Mouse (Mus musculus): ENCODE measurements around the gene Rtn1. TPM values are rescaled to one million over a fixed set of nuclear protein-coding genes. Genes with fewer than 3 reads are reported as not detected.

Gene Rtn1
- polyA plus RNA-seq, 1 experiment = 4.1 TPM

GRCm38 (mm10) chr12:72292566-72292965, 116.3 kb downstream of the Rtn1 start:
- 62% methylated on average over 2 of the region's 2 CpGs for WGBS
- TF ChIP-seq CTCF (IDR thresholded peaks at IDR 0.05; ENCODE audit: extremely low read depth, insufficient read length, insufficient replicate concordance, low read depth, low read length) (no peak), POLR2A (IDR thresholded peaks at IDR 0.05; ENCODE audit: low read depth, low read length) (no peak)
- H3K27ac ChIP-seq (ENCODE audit: insufficient read depth, low read depth, low read length) = no peak overlapping the region

GRCm38 (mm10) chr12:72291266-72291665, 117.6 kb downstream of the Rtn1 start:
- H3K27ac ChIP-seq (ENCODE audit: insufficient read depth, low read depth, low read length) = no peak overlapping the region
- H3K36me3 ChIP-seq (ENCODE audit: control insufficient read depth, insufficient read depth, low read length) = no peaks in the 10 kb centered on the region
- H3K4me3 ChIP-seq (ENCODE audit: low read depth, low read length) = no peak overlapping the region
- no peaks in the 10 kb centered on the region for H3K4me1 ChIP-seq (ENCODE audit: control insufficient read depth, insufficient read depth, insufficient read length, low read length)
- H3K27me3 ChIP-seq (ENCODE audit: control insufficient read depth, insufficient read depth, low read length) = no peaks in the 10 kb centered on the region
- TF ChIP-seq POLR2A (IDR thresholded peaks at IDR 0.05; ENCODE audit: low read depth, low read length) (no peak), CTCF (IDR thresholded peaks at IDR 0.05; ENCODE audit: extremely low read depth, insufficient read length, insufficient replicate concordance, low read depth, low read length) (no peak)
- WGBS = 92% methylated on average over 4 of the region's 4 CpGs

More at GRCm38 (mm10) chr12:72292566-72292965, 116.3 kb downstream of the Rtn1 start:
- Histone ChIP-seq H3K4me3 (ENCODE audit: low read depth, low read length) (no peak overlapping the region), H3K4me1 (ENCODE audit: control insufficient read depth, insufficient read depth, insufficient read length, low read length) (no peaks in the 10 kb centered on the region), H3K36me3 (ENCODE audit: control insufficient read depth, insufficient read depth, low read length) (no peaks in the 10 kb centered on the region), H3K27me3 (ENCODE audit: control insufficient read depth, insufficient read depth, low read length) (no peaks in the 10 kb centered on the region)

GRCm38 (mm10) chr12:72288215-72288614, 120.6 kb downstream of the Rtn1 start:
- H3K36me3 ChIP-seq (ENCODE audit: control insufficient read depth, insufficient read depth, low read length) = no peaks in the 10 kb centered on the region
- 22% methylated on average over 3 of the region's 3 CpGs for WGBS
- H3K27ac ChIP-seq (ENCODE audit: insufficient read depth, low read depth, low read length) = no peak overlapping the region
- TF ChIP-seq CTCF (IDR thresholded peaks at IDR 0.05; ENCODE audit: extremely low read depth, insufficient read length, insufficient replicate concordance, low read depth, low read length) = no peak
- no peak for TF ChIP-seq POLR2A (IDR thresholded peaks at IDR 0.05; ENCODE audit: low read depth, low read length)
- no peaks in the 10 kb centered on the region for H3K4me1 ChIP-seq (ENCODE audit: control insufficient read depth, insufficient read depth, insufficient read length, low read length)
- H3K27me3 ChIP-seq (ENCODE audit: control insufficient read depth, insufficient read depth, low read length) = no peaks in the 10 kb centered on the region
- no peak overlapping the region for H3K4me3 ChIP-seq (ENCODE audit: low read depth, low read length)

GRCm38 (mm10) chr12:72287332-72288004, 121.4 kb downstream of the Rtn1 start:
- H3K36me3 ChIP-seq (ENCODE audit: control insufficient read depth, insufficient read depth, low read length) = no peaks in the 10 kb centered on the region
- no peak for TF ChIP-seq CTCF (IDR thresholded peaks at IDR 0.05; ENCODE audit: extremely low read depth, insufficient read length, insufficient replicate concordance, low read depth, low read length)
- TF ChIP-seq POLR2A (IDR thresholded peaks at IDR 0.05; ENCODE audit: low read depth, low read length) = no peak
- WGBS = 27% methylated on average over 4 of the region's 4 CpGs
- no peak overlapping the region for H3K4me3 ChIP-seq (ENCODE audit: low read depth, low read length)
- no peaks in the 10 kb centered on the region for H3K4me1 ChIP-seq (ENCODE audit: control insufficient read depth, insufficient read depth, insufficient read length, low read length)
- H3K27ac ChIP-seq (ENCODE audit: insufficient read depth, low read depth, low read length) = no peak overlapping the region
- H3K27me3 ChIP-seq (ENCODE audit: control insufficient read depth, insufficient read depth, low read length) = no peaks in the 10 kb centered on the region

GRCm38 (mm10) chr12:72285366-72286345, 123.2 kb downstream of the Rtn1 start:
- H3K4me3 ChIP-seq (ENCODE audit: low read depth, low read length) = no peak overlapping the region

GRCm38 (mm10) chr12:72284576-72284975, 124.3 kb downstream of the Rtn1 start:
- H3K27me3 ChIP-seq (ENCODE audit: control insufficient read depth, insufficient read depth, low read length) = no peaks in the 10 kb centered on the region
- no peak for TF ChIP-seq POLR2A (IDR thresholded peaks at IDR 0.05; ENCODE audit: low read depth, low read length)
- TF ChIP-seq CTCF (IDR thresholded peaks at IDR 0.05; ENCODE audit: extremely low read depth, insufficient read length, insufficient replicate concordance, low read depth, low read length) = no peak
- WGBS = 82% methylated on average over 7 of the region's 7 CpGs
- no peaks in the 10 kb centered on the region for H3K4me1 ChIP-seq (ENCODE audit: control insufficient read depth, insufficient read depth, insufficient read length, low read length)
- H3K4me3 ChIP-seq (ENCODE audit: low read depth, low read length) = no peak overlapping the region
- no peaks in the 10 kb centered on the region for H3K36me3 ChIP-seq (ENCODE audit: control insufficient read depth, insufficient read depth, low read length)
- H3K27ac ChIP-seq (ENCODE audit: insufficient read depth, low read depth, low read length) = no peak overlapping the region

More at GRCm38 (mm10) chr12:72285366-72286345, 123.2 kb downstream of the Rtn1 start:
- Histone ChIP-seq H3K27ac (ENCODE audit: insufficient read depth, low read depth, low read length) (no peak overlapping the region), H3K36me3 (ENCODE audit: control insufficient read depth, insufficient read depth, low read length) (no peaks in the 10 kb centered on the region), H3K4me1 (ENCODE audit: control insufficient read depth, insufficient read depth, insufficient read length, low read length) (no peaks in the 10 kb centered on the region), H3K27me3 (ENCODE audit: control insufficient read depth, insufficient read depth, low read length) (no peaks in the 10 kb centered on the region)
- TF ChIP-seq POLR2A (IDR thresholded peaks at IDR 0.05; ENCODE audit: low read depth, low read length) (no peak), CTCF (IDR thresholded peaks at IDR 0.05; ENCODE audit: extremely low read depth, insufficient read length, insufficient replicate concordance, low read depth, low read length) (no peak)
- 81% methylated on average over 25 of the region's 25 CpGs for WGBS

Measured in small intestine, adult 2 months (tissue).